Mouse (Mus musculus) hindbrain, embryonic 11.5 days (tissue): ENCODE measurements around the gene Mgat1. TPM values are rescaled to one million over a fixed set of nuclear protein-coding genes. Genes with fewer than 3 reads are reported as not detected.

Source experiments
- ATAC-seq: fragments of 200-750 bp; cut with Nextera tagmentation; 2 replicates; pipeline ENCODE4 v1.8.0; 2017; ENCODE audit warnings: mild to moderate bottlenecking, moderate TSS enrichment, moderate library complexity; ENCODE audit not compliant: low FRiP score
- DNase-seq: peaks from one replicate; pipeline ENCODE4 v3.0.0-alpha.2; 2015; ENCODE audit warnings: low spot score
- H3K27ac ChIP-seq: fragments of 300-500 bp; sonication (generic); 2 replicates; pipeline ENCODE4 v1.5.1; 2014; ENCODE audit warnings: mild to moderate bottlenecking, low read depth, low read length
- H3K27me3 ChIP-seq: fragments of 300-500 bp; sonication (generic); 2 replicates; pipeline ENCODE4 v1.6.1; 2014; ENCODE audit warnings: mild to moderate bottlenecking, low read length, moderate library complexity, mixed read lengths; ENCODE audit not compliant: control insufficient read depth, insufficient read depth
- H3K36me3 ChIP-seq: fragments of 300-500 bp; sonication (generic); 2 replicates; pipeline ENCODE4 v1.6.1; 2014; ENCODE audit warnings: mild to moderate bottlenecking, low read length, moderate library complexity, mixed read lengths; ENCODE audit not compliant: control insufficient read depth, insufficient read depth
- H3K4me1 ChIP-seq: fragments of 300-500 bp; sonication (generic); replicated peaks from 2 replicates; pipeline ENCODE4 v1.6.1; 2014; ENCODE audit warnings: low read length, mixed read lengths; ENCODE audit not compliant: control insufficient read depth, insufficient read depth
- H3K4me2 ChIP-seq: fragments of 300-500 bp; sonication (generic); replicated peaks from 2 replicates; pipeline ENCODE4 v1.6.1; 2014; ENCODE audit warnings: mild to moderate bottlenecking, low read depth, low read length
- H3K4me3 ChIP-seq: fragments of 300-500 bp; sonication (generic); 2 replicates; pipeline ENCODE4 v1.5.1; 2014; ENCODE audit warnings: low read depth, low read length
- H3K9ac ChIP-seq: fragments of 300-500 bp; sonication (generic); 2 replicates; pipeline ENCODE4 v1.6.1; 2014; ENCODE audit warnings: low read depth, low read length
- H3K9me3 ChIP-seq: fragments of 300-500 bp; sonication (generic); 2 replicates; pipeline ENCODE4 v1.6.1; 2016; ENCODE audit warnings: low read length; ENCODE audit not compliant: control insufficient read depth
- WGBS: fragments of 180-500 bp; shearing (Covaris S2); extraction: QIAGEN DNeasy Blood & Tissue Kit; methylation state at CpG from one replicate; pipeline ENCODE4 v1.1.7; 2014; 5-methylcytosine and 5-hydroxymethylcytosine counted together
- polyA plus RNA-seq: library from polyadenylated mRNA; unstranded; fragments of >200 nt; fragmentation: Nextera tagmentation; extraction: Ambion mirVana; gene quantifications from 2 replicates; pipeline ENCODE4 v1.2.1, GENCODE M21; 2014

Gene Mgat1
- polyA plus RNA-seq, 1 experiment from 2014 or later: 28.7 TPM

DNA sequence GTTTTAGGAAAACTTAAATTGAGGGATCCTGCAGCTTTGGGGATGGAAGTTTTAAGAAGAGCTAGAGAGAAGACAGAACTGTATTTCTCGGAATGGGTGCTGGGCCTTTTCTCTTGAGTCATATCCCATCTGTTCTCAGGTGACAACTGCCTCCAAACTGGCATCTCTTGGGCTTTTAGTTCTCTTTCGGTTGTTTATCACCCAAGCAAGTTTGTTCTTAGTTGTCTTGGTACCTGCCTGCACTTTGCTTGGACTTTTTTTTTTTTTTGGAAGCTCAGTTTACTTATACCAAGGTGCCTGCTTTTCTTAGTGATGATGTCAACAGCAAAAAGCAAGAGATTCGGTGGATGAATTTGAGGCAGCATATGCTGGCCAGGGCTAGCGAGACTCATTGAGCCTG lies 2.5 kb downstream of the Mgat1 start:
- no peak for DNase-seq
- Histone ChIP-seq H3K9me3 (no peaks in the 10 kb centered on the region), H3K9ac (no peak overlapping the region), H3K4me3 (no peak overlapping the region), H3K27ac (no peak overlapping the region), H3K27me3 (no peaks in the 10 kb centered on the region), H3K4me2 (no peak overlapping the region), H3K36me3 (no peaks in the 10 kb centered on the region), H3K4me1 (peaks cover 3% of the 10 kb centered on the region)
- WGBS: 86% methylated on average over 4 of the region's 4 CpGs
- no peak for ATAC-seq

GRCm38 (mm10) chr11:49247255-49247654 lies 3.3 kb downstream of the Mgat1 start:
- DNase-seq: no peak
- H3K27me3 ChIP-seq: no peaks in the 10 kb centered on the region
- H3K4me2 ChIP-seq: no peak overlapping the region
- 68% methylated on average over 2 of the region's 2 CpGs for WGBS
- no peaks in the 10 kb centered on the region for H3K9me3 ChIP-seq
- no peaks in the 10 kb centered on the region for H3K36me3 ChIP-seq
- no peak for ATAC-seq
- peak overlapping the region; percentile 11; the same call in 1 of the 2 replicates for H3K9ac ChIP-seq
- peaks cover 3% of the 10 kb centered on the region for H3K4me1 ChIP-seq
- H3K27ac ChIP-seq: no peak overlapping the region
- no peak overlapping the region for H3K4me3 ChIP-seq

- 56% methylated on average over 6 of the region's 6 CpGs for WGBS
- no peaks in the 10 kb centered on the region for H3K36me3 ChIP-seq
- no peak for DNase-seq
- no peak for ATAC-seq
- no peaks in the 10 kb centered on the region for H3K9me3 ChIP-seq
- H3K4me3 ChIP-seq: no peak overlapping the region
- H3K4me1 ChIP-seq: peaks cover 3% of the 10 kb centered on the region
- H3K9ac ChIP-seq: no peak overlapping the region
- no peaks in the 10 kb centered on the region for H3K27me3 ChIP-seq
- no peak overlapping the region for H3K27ac ChIP-seq
- H3K4me2 ChIP-seq: no peak overlapping the region
Measured at GRCm38 (mm10) chr11:49248226-49248973, 4.4 kb downstream of the Mgat1 start.

- no peaks in the 10 kb centered on the region for H3K27me3 ChIP-seq
- no peak overlapping the region for H3K27ac ChIP-seq
- peaks cover 3% of the 10 kb centered on the region for H3K4me1 ChIP-seq
- H3K9me3 ChIP-seq: no peaks in the 10 kb centered on the region
- no peaks in the 10 kb centered on the region for H3K36me3 ChIP-seq
- DNase-seq (no peak), ATAC-seq (no peak)
- WGBS: 62% methylated on average over 6 of the region's 6 CpGs
- no peak overlapping the region for H3K4me2 ChIP-seq
- H3K4me3 ChIP-seq: no peak overlapping the region
- H3K9ac ChIP-seq: no peak overlapping the region
Measured at GRCm38 (mm10) chr11:49248974-49249700, 5.1 kb downstream of the Mgat1 start.

- DNase-seq (no peak), ATAC-seq (no peak; the same call in 1 of the 2 replicates)
- Histone ChIP-seq H3K36me3 (no peaks in the 10 kb centered on the region), H3K9me3 (no peaks in the 10 kb centered on the region), H3K27ac (peak overlapping the region; percentile 74), H3K9ac (peak overlapping the region; percentile 93), H3K27me3 (no peaks in the 10 kb centered on the region), H3K4me3 (peak overlapping the region; percentile 69), H3K4me2 (peak overlapping the region; percentile 84), H3K4me1 (peaks cover 3% of the 10 kb centered on the region)
- WGBS: 33% methylated on average over 10 of the region's 10 CpGs
Measured at GRCm38 (mm10) chr11:49249811-49250421, 5.9 kb downstream of the Mgat1 start.

GRCm38 (mm10) chr11:49250422-49251379 lies 6.7 kb downstream of the Mgat1 start:
- peak overlapping the region; percentile 74 for H3K27ac ChIP-seq
- H3K27me3 ChIP-seq: no peaks in the 10 kb centered on the region
- peak; percentile 96 for ATAC-seq

DNA sequence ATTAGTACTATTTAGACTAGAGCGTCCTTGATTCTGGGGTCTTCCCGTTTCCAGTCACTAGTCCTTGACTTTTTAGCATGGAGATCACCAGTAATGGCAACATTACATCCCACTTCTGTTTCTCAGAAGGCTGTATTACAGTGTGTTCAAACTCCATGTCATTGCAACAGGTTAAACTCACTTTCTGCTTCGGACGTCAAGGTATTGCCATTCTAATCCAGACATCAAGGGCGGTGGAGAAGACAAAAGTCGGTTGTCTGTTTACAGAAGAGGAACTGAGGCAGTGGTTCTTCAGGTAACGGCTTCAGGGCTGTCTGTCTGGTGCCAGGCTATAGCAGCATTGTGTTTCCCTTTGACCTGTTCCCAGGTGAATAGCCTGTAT lies 7.4 kb downstream of the Mgat1 start:
- DNase-seq (no peak), ATAC-seq (no peak)
- peak overlapping the region; percentile 69; the same call in 1 of the 2 replicates for H3K4me3 ChIP-seq
- H3K9me3 ChIP-seq: no peaks in the 10 kb centered on the region
- peak overlapping the region; percentile 84 for H3K4me2 ChIP-seq
- no peaks in the 10 kb centered on the region for H3K36me3 ChIP-seq
- H3K27me3 ChIP-seq: no peaks in the 10 kb centered on the region
- WGBS: 79% methylated on average over 7 of the region's 7 CpGs
- H3K4me1 ChIP-seq: peaks cover 3% of the 10 kb centered on the region
- H3K27ac ChIP-seq: no peak overlapping the region
- peak overlapping the region; percentile 93; the same call in 1 of the 2 replicates for H3K9ac ChIP-seq

More at GRCm38 (mm10) chr11:49250422-49251379, 6.7 kb downstream of the Mgat1 start:
- no peaks in the 10 kb centered on the region for H3K36me3 ChIP-seq
- DNase-seq: peak; percentile 82
- 3% methylated on average over 44 of the region's 45 CpGs for WGBS
- H3K4me3 ChIP-seq: peak overlapping the region; percentile 69
- H3K4me1 ChIP-seq: peaks cover 3% of the 10 kb centered on the region
- H3K4me2 ChIP-seq: peak overlapping the region; percentile 84
- H3K9me3 ChIP-seq: no peaks in the 10 kb centered on the region
- H3K9ac ChIP-seq: peak overlapping the region; percentile 93

DNA sequence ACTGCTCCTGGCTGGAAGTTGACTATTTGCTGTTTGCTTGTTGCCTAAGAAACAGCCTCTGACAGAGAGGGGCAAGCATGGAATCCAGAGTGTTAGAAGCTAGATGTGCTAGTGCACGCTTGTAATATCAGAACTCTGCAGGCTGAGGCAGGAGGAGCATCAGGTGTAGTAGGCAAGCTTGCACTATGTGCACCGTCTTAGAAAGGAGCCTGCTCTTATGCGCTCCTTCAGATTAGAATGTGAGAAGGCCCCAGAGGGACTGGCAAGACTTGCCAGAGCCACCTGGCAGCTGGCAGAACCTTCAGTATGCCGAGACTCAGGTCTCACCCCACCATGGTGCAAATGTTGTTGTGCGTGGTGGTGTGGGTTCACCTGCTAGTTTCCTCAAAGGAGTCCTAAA lies 8.1 kb downstream of the Mgat1 start:
- ATAC-seq: no peak
- H3K27me3 ChIP-seq: no peaks in the 10 kb centered on the region
- no peaks in the 10 kb centered on the region for H3K9me3 ChIP-seq
- WGBS: 93% methylated on average over 5 of the region's 5 CpGs
- H3K4me2 ChIP-seq: no peak overlapping the region
- peaks cover 3% of the 10 kb centered on the region for H3K4me1 ChIP-seq
- DNase-seq: no peak
- H3K4me3 ChIP-seq: no peak overlapping the region
- no peak overlapping the region for H3K27ac ChIP-seq
- H3K36me3 ChIP-seq: no peaks in the 10 kb centered on the region
- no peak overlapping the region for H3K9ac ChIP-seq
